Mouse (Mus musculus): ENCODE measurements around the gene Pih1d1.
A peak's percentile ranks its signal among the peaks of the same experiment; 100 is the strongest.
"Not testable (repeated sequence)": the region's sequence is repeated elsewhere in the genome, so short reads cannot be mapped to it uniquely, and the experiment has no call there.

Gene Pih1d1

GRCm38 (mm10) chr7:45154096-45154992 is at the start of gene Pih1d1, which contains the start of gene Aldh16a1:
Gene Pih1d1, plus strand, starts transcription at chr7:45154303.
Gene Aldh16a1, minus strand, starts transcription at chr7:45154584.
- DNase-seq (ENCODE audit: low read depth): peak; percentile 98

GRCm38 (mm10) chr7:45104941-45105340 is 49.2 kb upstream of the Pih1d1 start:
- no peak for DNase-seq (ENCODE audit: low read depth)

- no peak for DNase-seq (ENCODE audit: low read depth)
Observed at GRCm38 (mm10) chr7:45105491-45105890, 48.6 kb upstream of the Pih1d1 start.

GRCm38 (mm10) chr7:45106441-45106840 is 47.7 kb upstream of the Pih1d1 start:
- DNase-seq (ENCODE audit: low read depth): no peak

- DNase-seq (ENCODE audit: low read depth): no peak
Observed at GRCm38 (mm10) chr7:45107052-45107645, 47.0 kb upstream of the Pih1d1 start.

- not testable (repeated sequence) for DNase-seq (ENCODE audit: low read depth)
Observed at GRCm38 (mm10) chr7:45110089-45110488, 44.0 kb upstream of the Pih1d1 start.

- DNase-seq (ENCODE audit: low read depth): no peak
Observed at GRCm38 (mm10) chr7:45111940-45112339, 42.2 kb upstream of the Pih1d1 start.

GRCm38 (mm10) chr7:45112529-45112928 is 41.6 kb upstream of the Pih1d1 start:
- DNase-seq (ENCODE audit: low read depth): no peak

GRCm38 (mm10) chr7:45113476-45113875 is 40.6 kb upstream of the Pih1d1 start:
- no peak for DNase-seq (ENCODE audit: low read depth)

- DNase-seq (ENCODE audit: low read depth): no peak
Observed at GRCm38 (mm10) chr7:45117566-45117965, 36.5 kb upstream of the Pih1d1 start.

GRCm38 (mm10) chr7:45118336-45118735 is 35.8 kb upstream of the Pih1d1 start:
- no peak for DNase-seq (ENCODE audit: low read depth)

GRCm38 (mm10) chr7:45119780-45120709 is 34.1 kb upstream of the Pih1d1 start:
- peak; percentile 58 for DNase-seq (ENCODE audit: low read depth)

GRCm38 (mm10) chr7:45121404-45121803 is 32.7 kb upstream of the Pih1d1 start:
- DNase-seq (ENCODE audit: low read depth): peak; percentile 90

- DNase-seq (ENCODE audit: low read depth): no peak
Observed at GRCm38 (mm10) chr7:45121966-45122365, 32.1 kb upstream of the Pih1d1 start.

GRCm38 (mm10) chr7:45122561-45123185 is 31.4 kb upstream of the Pih1d1 start:
- DNase-seq (ENCODE audit: low read depth): peak; percentile 47

GRCm38 (mm10) chr7:45123186-45123570 is 30.9 kb upstream of the Pih1d1 start:
- peak; percentile 63 for DNase-seq (ENCODE audit: low read depth)

GRCm38 (mm10) chr7:45124224-45125143 is 29.6 kb upstream of the Pih1d1 start, which contains the start of gene Rps11:
Gene Rps11, minus strand, starts transcription at chr7:45124439.
- DNase-seq (ENCODE audit: low read depth): peak; percentile 99

GRCm38 (mm10) chr7:45125144-45125600 is 28.9 kb upstream of the Pih1d1 start:
- DNase-seq (ENCODE audit: low read depth): no peak

- DNase-seq (ENCODE audit: low read depth): not testable (repeated sequence)
Observed at GRCm38 (mm10) chr7:45125649-45126048, 28.5 kb upstream of the Pih1d1 start.

- DNase-seq (ENCODE audit: low read depth): no peak
Observed at GRCm38 (mm10) chr7:45126147-45126843, 27.8 kb upstream of the Pih1d1 start.
